Mouse (Mus musculus) mouse trophoblast stem cell (cell line): ENCODE results near the gene Fsd2.

Source experiments
- in situ Hi-C, 2 experiments: fragments of 300-500 bp; cut with MseI, MboI; formaldehyde crosslinking; loops; 2 replicates in 1 of 2; 3 replicates in 1 of 2; pipeline ENCODE4 v1.15.1; 2025

Fsd2 gene

DNA sequence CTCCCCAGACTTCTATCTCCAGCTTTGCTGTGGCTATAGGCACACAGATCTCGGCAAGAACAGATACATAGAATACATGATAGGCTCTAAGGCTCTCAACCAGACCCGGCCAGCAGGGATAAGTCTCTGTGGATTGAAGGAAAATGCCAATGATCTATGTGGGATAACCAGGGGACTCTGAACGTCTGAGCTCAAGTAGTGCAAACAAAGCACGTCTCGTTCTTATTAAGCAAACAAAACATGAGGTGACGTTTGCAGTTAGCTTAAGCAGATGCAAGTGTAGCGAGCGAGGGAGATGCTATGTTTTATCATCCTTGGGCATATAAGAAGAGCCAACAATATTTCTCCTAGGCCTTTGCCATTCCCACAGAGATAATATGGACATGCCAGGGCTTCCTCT, 23.8 kb downstream of the Fsd2 start:
- in situ Hi-C loops: no loop called here

DNA sequence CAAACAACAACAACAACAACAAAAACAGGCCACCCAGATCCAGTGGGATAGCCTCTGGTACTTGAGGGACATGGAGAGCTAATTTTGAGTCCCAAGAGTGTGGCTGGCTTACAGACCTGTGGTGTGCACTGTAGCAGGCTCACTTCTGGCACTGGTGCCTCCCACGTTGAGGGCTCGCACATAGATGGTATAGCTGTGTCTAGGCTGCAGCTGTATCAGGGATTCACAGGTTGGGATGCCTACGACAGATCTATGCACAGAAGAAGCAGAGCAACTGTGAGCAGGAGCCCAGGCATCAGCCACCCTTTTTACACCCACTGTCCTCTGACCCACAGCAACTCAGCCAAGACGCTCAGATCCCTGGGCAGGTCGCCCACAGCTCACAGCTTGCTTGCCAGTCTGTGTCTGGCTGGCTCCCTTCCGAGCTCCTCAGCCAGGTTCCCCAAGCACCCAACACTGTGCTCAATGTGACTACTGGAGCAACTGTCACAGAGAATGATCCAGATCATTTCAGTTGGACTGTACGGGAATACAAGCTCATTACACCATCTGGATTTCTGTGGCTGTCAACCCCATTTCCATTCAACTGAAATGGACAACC, 24.7 kb downstream of the Fsd2 start:
- in situ Hi-C loops: no loop called here

GRCm38 (mm10) chr7:81540999-81541398, 25.7 kb downstream of the Fsd2 start:
- in situ Hi-C loops: no loop called here

GRCm38 (mm10) chr7:81539565-81539964, 27.2 kb downstream of the Fsd2 start:
- in situ Hi-C loops: no loop called here

DNA sequence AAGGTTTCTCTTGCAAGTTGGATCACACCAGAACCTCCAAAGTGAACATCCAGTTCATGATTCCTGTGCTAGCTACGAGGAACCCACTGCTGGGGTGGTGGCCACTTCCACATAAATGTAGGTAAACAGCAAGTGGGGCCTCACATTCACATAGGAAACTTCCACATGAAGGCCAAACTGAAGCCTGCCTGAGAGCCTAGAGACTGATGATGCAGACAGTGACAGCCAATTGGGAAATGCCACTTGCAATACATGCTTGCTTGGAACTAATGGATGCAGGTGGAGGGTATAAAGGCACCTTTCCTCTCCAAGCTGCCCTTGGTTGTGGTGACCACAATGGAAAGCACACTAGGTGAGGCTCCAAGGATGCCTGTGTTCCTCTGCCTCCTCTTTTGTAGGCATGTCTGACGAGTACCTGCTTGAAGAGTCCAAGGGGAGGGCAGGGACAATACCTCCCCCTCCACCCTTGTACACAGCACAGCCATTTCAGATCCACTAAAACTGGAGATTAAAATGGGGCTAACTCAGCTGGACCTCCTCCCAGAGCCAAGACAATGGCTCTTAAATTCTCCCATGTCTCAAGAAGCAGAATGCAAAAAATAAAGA, 28.6 kb downstream of the Fsd2 start:
- in situ Hi-C loops: no loop called here

GRCm38 (mm10) chr7:81536478-81536877, 30.3 kb downstream of the Fsd2 start:
- in situ Hi-C loops: no loop called here

GRCm38 (mm10) chr7:81531462-81531861, 35.3 kb downstream of the Fsd2 start:
- in situ Hi-C loops: no loop called here

DNA sequence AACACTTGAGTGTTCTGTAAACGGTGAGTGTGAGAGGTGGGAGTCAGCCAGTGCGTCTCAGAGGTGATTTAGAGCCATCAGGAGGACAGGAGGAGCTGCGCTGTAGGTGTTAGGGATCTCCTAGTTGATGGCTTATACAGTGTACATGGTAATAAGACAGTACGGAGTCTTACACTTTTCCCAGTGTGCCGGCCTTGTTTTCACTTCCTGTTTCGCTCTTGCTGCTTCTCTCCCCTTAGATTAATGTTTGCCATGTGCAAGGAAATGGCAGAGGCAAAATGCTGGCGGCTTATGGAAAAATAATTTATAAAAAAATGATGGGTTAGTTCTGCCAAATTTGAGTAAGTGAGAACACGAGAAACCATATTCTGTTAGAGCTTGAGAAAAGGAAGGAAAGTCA, 37.8 kb downstream of the Fsd2 start:
- in situ Hi-C loops: no loop called here

- in situ Hi-C loops: no loop called here
Measured at GRCm38 (mm10) chr7:81523663-81524017, 43.1 kb downstream of the Fsd2 start.

DNA sequence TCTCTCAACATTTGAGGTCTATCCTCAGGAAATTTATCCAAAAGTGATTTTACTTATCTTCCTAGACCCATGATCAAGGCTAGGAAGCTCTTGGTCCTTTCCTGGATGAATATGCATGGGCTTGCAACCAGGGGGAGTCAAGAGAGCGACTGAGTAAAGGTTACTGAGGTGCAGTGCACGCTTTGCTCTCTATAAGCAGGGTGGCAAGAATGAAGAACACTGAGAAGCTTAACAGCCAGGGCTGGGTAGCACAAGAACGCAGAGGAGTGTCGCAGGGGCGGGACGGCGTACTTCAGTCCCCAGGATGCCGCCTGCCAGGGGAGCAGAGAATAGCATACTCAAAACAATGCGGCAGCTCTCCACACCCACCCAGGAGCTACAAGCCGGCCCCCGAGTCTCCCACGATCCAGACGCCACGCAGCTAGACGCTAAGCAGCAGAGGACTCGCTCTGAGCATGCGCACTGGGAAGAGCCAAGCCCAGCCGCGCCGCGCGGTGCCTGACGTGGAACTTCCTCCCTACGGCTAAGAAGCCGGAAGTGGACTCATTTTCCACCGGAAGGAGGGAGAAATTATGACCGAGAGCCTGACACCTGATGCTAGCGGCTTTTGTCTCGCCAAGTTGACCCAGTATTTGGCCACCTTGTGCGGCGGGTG, 43.6 kb downstream of the Fsd2 start:
- in situ Hi-C loops: no loop called here

DNA sequence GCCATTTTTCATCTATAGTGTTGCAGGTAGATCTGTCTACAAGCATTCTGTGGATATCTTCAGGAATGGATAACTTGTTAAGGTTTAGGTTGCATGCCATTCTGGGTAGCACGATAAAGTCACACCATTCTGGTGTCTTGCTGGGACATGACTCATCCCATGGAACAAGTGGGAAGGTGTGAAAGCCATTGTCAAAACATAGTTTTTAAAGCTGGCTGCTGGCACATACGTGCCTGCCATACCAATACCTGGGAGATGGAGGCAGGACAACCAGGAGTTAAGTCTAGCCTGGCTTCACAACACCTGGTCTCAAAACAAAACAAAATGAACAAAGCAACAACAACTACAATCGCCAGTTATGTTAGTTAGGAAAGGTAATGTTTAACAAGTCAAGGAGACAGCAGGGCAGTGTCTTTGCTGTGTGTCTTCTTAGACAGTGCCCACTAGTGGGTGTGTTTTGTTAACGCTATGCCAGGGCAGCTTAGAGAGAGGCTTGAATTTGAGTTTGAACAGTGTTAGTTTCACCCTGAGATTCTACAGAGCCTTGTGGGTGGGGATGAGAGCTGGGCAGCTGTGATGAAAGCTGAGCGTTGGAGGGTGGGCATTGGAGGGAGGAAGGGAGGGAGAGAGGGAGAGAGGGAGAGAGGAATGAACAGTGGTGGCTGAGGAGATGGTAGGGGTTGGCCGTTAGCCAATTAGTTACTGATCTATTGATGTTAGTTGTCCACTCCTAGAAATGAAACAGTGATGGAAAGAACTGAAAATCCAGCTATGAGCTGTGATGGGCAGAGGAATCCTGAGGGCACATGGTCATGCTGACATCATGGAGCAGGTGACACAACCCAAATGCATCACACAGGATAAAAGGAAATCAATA, 50.4 kb downstream of the Fsd2 start:
- in situ Hi-C loops: no loop called here

DNA sequence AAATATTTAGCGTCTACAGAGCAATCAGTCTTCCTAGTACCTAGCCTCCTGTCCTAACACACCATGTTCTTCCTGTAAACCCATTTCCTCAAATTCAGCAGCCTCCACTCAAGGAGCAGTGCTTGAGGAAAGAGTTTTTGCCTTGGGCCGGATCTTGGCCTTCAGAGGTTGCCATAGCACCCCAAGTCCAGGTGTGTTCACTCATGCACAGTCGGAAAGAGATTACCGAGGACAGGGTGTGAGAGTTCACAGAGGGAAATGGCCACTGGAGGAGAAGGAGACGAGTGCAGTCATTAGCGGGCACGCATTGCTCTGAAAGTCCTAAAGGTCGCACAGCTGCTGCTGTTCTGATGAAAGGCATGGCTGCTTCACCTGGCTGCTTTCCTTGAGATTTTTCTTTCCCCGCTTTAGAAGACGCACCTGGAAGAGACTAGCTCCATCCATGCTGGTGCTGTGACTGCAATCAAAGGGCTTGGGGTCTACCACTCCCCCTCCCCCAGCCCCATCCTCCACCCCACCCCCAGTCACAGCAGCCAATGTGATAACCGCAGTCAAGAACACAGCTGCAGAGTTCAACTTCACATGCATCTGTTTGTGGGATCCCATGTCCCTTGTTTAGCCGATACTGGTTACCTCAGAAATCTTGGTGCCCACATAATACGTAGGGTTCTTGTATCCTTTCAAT, 51.7 kb downstream of the Fsd2 start:
- in situ Hi-C loops: no loop called here

GRCm38 (mm10) chr7:81501050-81501449, 65.7 kb downstream of the Fsd2 start:
- in situ Hi-C loops: no loop called here

GRCm38 (mm10) chr7:81498181-81498580, 68.6 kb downstream of the Fsd2 start, which contains the start of gene BC048679:
TSS of gene BC048679 (minus strand) at chr7:81498281.
- in situ Hi-C loops: no loop called here

GRCm38 (mm10) chr7:81497171-81497570, 69.6 kb downstream of the Fsd2 start:
- in situ Hi-C loops: no loop called here

- in situ Hi-C loops: no loop called here
Measured at GRCm38 (mm10) chr7:81493331-81494021, 73.3 kb downstream of the Fsd2 start, which contains the start of gene Ap3b2. TSS of gene Ap3b2 (minus strand) at chr7:81493925.

- in situ Hi-C loops: no loop called here
Measured at GRCm38 (mm10) chr7:81492628-81493027, 74.1 kb downstream of the Fsd2 start.

GRCm38 (mm10) chr7:81489649-81490048, 77.1 kb downstream of the Fsd2 start:
- in situ Hi-C loops: no loop called here
